Mouse (Mus musculus): ENCODE results near the gene Spg20. TPM values are rescaled to one million over a fixed set of nuclear protein-coding genes. Genes with fewer than 3 reads are reported as not detected.

Spg20 gene
- total RNA-seq (2021) (10 to 100 TPM; 52.2 to 60.9 TPM), polyA plus RNA-seq (2012; rRNA removed) (13.2 and 15.2 TPM in 2 replicates)
- long read RNA-seq, transcript Spg20-201 (9 exons, 3,770 nt): major isoform, 11 of 23 reads
- long read RNA-seq, transcript Spg20-202 (8 exons, 3,567 nt): minor isoform, 7 of 23 reads
- long read RNA-seq, partial matches to known transcripts: 3 of 23 reads
- long read RNA-seq, other reads (novel, unspliced or antisense): 0 of 23 reads

DNA sequence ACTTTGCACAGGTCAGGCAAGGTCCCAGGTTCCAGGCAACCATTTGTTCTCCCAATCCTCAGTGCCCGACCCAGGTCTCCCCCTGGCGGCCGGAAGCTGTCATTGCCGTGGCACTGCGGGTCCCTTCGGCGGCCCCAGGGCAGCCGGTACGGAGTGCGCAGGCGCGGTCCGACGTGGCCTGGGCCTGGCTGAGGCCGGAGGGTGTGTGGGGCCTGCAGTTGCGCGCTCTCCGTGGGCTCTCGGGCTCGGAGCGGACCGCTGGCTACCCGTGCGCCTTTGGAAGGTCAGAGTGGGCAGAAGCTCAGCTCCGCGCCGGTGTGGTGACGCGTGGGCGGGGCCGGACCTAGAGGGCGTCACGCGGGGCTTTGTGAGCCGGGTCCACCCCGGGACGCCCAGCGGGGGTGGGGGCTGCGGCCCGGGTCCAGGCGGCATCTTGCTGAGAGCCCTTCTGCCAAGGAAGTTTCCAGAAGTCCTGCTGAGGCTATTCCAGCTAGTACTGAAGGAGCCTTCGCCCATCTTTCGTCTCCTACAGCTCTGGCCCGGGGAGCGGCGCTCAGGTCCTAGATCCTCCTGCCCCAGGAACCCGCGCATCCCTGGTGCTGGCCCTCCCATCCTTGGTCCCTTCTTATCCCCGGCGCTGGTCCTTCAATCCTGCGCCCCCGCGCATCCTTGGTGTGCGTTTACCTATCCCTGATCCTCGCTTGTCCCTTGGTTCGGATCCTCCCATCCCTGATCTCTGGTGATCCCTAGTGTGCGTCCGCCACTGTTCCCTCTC is at the start of gene Spg20:
TSS of gene Spg20 (plus strand) at position 174 of the 775 bp plus-strand sequence.
- peak; percentile 98 for DNase-seq

DNA sequence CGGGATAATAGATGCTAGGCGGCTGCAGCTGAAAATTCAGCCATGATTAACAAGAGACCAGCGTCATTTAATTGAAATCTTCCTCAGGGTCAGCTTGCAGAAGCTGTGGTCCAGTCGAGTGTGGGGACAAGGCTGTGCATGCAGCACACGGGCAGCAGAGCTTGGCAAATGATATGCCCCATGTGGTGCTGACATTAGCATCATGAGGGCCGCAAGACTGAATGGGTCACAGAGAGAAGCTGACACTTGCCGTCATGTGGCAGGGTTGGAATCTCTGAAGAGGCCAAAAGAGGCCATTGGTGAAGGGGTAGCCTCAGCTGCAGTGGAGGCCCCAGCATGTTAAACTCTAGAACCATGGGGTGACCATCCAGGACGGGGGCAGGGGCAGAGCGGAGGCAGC is 49.3 kb upstream of the Spg20 start:
- no peak for DNase-seq

DNA sequence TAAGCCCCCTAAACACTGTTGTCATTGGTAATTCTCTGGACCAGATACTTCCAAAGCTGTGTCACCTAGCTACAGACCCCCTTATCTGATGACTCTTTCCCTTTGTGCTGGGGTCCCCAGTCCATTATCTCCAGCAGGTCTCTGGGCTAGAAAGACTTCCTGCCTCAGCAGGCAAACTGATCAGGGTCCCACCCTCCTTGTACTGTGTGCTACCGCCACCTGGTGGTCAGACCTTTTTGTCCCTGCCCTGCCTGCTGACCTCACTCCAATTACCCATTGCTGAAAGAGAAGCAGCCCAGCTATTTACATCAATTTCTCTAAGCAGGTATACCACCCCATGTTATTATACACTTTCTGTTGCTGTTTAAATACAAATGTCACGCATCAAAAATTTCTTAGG is 47.5 kb upstream of the Spg20 start:
- peak; percentile 74 for DNase-seq

DNA sequence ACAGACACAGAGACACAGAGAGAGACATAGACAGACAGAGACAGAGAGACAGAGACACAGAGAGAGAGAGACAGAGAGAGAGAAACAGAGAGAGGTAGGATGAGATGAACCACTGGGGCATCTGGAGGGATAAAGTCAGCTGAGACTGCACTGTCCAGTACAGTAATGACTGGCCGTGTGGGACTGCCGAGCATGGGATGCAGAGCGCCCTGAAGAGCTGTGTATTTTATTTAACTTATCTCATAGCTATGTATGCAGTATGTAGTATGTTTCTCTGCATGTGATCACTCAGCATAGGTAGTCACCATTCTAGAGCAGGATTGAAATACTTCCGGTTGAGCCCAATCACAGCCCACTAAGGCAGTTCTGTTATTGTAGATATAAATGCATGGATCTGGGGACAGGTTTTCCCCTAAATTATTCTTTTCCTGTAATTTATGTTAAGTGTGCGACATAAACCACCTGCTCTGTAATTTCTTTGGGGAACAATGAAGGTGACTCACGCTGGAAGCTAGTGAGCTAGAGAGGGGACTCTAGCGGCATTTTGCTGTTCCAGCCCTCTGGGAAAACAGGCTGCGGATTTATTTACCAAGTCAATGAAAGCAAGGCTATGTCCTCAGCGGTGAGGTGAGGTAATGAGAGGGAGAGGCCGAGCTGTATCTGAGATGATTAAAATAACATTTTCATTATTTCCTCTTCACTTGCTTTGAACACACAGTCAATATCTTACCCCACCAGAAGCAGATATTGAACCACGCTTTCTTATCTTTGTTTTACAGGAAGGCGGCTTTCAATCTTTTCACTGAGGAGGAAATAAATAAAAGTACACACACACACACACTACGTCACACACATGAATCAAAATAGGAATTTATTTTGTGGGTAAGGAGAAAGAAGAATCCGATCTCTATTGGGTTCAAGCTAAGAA is 45.9 kb upstream of the Spg20 start:
- no peak for DNase-seq

DNA sequence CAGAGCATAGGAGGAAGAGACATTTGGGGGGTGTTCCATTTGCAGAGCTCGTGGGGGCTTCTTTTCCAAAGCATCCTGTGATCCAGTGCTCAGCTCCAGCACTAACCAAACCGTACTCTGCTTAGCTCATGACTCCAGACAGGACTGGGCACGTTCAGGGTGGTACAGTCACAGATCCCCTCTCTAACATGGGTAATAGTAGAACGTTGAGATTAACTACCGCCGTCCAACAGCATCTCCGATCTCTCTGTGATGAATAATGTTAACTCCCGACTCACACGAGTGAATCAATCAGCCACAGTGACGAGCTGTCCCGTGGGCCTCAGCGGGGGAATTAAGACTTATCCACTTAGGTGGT is 45.3 kb upstream of the Spg20 start:
- DNase-seq: no peak

DNA sequence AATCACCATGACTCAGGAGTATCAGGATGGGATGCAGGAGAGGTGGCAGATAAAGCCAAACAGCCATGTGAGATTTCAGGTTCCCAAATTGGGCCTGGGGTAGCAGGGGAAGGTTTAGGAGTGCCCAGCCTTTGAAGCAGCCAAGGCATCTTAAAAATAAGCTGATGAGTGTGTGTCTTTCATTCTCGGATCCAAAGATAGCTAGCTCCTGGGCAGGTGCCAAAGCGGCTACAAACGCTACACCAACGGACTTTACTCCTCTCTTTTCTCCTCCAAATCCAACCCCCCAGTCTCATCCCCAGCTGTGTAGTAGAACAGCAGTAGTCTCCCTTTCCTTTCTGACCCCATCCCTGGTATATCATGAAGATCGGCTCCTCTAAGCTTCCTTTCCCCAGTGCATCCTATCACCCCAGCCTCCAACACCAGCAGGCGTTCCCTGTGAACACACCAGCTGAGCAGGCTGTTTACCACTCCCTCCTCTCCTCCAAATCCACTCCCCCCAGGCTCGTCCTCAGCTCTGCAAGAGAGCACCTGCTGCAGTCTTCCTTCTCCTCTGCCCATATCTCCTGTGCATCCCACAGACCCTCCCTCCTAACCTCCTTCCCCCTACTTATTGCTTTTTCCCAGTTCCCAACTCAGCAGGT is 44.0 kb upstream of the Spg20 start:
- no peak for DNase-seq

DNA sequence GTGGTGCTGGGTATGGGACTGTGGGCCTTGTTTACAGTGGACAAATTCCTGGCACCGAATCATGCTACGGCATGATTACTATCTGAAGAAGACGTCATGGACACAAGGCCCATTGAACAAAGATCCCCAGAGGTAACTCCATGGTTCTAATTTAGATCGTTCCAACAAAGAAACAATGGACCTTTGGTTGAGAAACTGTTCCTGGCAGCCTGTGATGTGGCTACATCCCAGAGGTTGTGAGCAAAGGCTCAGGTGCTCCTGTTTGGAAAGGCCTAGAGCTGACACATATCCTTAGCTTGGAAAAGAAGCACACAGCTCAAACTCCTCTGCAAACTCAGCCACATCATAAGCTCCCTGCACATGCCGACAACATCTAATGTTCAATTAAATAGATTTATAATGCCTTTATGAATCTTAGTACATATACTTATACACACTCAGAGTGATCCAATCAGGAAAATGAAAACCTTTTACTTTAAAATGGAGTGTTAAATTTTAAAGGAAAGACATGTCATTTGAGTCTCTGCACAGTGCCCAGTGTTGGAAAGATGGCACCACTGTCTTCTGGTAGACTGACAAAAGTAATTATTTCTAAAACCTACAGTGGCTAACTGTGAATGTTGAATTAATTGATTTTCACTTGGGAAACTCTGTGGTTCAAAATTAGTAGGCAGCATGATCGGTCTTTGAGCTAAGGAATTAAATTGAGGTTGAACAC is 37.2 kb upstream of the Spg20 start:
- DNase-seq: no peak

DNA sequence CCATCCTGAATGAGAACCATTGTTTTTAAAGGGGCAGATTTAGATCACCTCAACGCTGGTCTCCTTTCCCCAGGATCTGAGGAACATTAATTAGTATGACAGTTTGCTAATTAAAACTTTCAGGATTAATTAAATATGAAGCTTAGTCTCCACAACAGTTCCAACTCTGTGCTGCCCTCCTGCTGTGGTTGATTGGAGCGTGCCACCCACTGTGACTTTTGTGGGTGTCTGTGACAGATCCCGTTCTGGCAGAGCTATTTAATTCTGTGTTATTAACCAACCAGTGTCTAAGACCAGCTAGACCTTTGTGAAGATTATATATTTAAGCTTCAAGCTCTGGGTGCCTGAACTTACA is 36.6 kb upstream of the Spg20 start:
- DNase-seq: no peak

DNA sequence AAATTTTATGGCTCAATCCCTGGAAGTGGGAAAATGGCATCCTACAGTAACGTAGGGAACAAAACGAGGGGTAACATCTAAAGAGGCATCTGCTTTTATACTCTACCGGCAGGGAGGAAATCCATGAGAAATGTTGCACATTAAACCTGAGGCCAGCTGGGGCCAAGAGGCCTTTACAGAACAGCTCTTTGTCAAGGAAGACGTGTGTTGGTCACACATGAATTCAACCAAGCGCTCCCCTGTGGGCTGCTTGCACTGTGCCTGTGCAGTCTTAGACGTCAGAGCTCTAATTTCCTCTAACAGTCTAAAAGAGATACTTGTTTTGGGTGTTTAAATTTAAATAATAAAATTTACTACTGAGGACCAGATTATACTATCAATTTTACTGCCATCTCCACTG is 33.7 kb upstream of the Spg20 start:
- no peak for DNase-seq

DNA sequence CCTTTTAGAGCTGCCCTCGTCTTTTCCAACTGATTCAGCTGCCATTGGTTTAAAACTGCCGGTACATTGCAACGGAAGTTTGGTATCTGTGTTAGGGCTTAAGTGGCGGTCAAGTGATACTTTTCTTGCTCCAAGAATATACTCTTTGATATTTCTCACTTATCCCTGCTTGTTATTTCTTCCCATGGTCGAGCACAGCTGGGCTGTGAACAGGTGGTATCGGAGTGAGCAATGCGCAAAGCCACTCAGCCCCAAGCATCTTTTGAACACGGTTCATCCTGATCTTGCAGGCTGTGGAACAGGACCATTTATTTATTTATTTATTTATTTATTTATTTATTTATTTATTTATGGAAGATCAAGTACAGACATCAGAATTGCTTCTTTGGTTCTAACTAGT is 32.3 kb upstream of the Spg20 start:
- DNase-seq: no peak

DNA sequence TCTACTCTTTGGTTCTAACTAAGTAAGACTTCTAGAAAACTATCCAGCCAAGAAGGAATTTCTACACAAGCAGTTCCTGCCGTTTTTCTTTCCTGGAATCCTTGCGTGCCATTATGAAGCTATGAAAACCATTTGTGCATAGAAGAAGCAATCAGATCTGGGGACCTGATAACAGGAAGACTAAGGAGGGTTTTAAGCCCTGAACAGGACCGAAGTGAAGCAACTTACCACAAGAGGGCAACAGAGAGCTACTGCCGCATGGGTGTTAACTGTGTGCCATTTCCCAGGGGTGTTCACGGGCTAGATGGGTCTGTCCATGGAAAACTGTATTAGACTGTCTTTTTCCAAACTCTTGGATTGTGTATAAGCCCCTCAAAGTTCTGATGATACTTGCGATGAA is 31.9 kb upstream of the Spg20 start:
- DNase-seq: peak; percentile 75

DNA sequence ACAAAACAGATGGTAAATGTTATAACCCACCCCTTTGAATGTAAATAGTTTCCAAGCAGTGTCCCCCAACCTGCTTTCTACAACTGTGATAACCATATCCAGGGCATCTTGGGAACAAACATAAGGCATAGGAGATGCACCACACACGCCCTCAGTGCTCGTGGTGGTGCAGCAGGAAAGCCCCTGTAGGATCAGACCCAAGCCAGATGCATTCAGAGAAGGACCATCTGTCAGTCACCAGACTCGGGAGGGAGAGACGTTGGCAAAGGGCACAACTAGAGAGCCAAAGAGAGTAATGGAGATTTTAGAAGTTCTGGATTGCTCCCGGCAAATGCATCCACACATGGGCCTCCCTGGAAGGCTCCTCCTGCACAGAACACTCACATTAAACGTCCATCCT is 27.1 kb upstream of the Spg20 start:
- no peak for DNase-seq

DNA sequence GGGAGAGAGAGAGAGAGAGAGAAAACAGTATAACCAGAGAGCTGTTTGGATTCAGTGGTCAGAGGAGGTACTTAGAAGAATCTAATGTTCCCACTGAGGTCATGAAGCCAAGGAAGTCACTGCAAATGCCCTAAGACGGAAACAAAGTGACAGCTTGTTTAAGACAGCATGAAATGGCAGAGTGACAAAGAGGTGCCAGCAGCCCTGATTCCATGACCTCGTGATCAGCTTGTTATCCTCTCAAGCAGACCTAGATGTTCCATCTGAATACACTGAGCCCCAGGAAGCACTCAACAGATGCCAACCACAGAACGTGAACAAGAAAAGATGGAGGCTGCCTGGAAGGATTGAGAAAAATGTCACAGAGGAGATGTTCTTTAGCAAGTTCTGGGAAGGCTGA is 26.2 kb upstream of the Spg20 start:
- no peak for DNase-seq

DNA sequence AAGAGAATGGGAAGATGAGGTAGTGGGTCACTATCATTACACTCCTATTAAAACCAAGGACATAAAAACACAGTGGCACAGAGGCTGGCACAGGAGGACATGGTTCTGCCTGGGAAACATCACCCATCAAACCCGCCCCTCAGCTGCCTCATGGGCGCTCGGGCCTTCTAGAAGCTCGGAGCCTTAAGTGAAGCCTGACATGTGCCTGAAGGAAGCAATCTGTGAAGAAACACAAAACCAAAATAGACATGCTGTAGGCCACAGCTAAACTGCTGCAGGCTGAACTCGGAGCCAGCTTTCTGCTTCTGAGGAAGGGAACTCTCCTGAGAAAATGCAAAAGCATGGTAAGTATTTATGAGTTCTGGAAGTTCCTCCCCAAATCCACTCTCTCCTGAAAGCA is 25.0 kb upstream of the Spg20 start:
- no peak for DNase-seq

DNA sequence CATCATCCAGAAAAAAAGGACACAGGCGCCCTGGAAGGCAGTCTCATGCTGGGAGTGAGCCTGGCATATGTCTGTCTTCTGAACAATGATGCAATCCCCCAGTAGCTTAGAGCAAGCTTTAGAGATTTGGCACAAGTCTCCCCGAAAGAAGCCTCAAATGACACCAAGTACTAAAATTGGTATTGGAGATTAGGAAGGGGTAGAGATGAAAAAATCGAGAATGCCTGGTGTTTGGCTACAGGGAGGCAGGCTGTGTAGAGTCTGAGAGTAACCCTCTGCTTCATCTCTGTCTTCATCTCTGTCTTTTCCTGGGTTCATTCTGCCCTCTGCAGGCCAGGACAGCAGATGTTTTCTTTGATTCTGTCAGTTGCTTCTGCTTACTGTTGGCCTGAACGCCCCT is 24.5 kb upstream of the Spg20 start:
- no peak for DNase-seq

DNA sequence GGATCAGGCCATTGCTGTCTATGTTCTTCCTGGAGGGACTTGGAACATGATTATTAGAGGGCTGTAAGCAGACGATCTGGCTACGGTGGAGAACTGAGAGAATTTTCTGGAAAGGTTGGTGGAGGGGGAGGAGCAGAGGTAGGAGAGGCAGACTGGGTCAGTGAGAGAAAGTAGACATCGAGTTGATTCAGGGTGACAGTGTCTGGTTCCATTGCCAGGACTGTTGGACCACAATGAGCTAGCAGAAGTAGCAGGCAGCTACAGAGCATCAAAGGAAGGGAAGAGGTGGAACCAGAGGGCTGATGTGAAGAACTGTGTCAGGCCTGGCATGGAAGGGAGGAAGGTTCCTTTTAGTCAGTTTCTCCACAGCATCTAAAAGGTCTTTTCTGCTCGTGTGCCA is 23.5 kb upstream of the Spg20 start:
- no peak for DNase-seq

DNA sequence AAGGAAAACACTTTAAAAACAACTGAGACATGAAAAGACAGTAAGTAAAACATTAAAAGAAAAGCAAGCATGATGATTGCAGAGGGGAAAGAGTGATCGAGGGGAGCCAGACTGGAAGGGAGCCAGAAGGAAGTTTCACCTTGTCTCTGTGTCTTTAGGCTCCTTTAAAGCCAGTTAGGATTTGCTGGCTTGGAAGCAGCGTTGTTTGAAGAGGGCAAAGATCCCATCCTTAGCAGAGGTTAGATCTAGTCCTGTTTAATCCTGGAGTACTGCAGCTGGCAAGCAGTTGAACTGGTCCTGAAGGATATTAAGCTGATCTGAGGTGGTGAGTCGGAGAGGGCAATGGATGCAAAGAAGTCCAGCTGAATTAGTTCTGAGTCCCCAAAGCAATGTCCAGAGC is 23.1 kb upstream of the Spg20 start:
- DNase-seq: no peak

DNA sequence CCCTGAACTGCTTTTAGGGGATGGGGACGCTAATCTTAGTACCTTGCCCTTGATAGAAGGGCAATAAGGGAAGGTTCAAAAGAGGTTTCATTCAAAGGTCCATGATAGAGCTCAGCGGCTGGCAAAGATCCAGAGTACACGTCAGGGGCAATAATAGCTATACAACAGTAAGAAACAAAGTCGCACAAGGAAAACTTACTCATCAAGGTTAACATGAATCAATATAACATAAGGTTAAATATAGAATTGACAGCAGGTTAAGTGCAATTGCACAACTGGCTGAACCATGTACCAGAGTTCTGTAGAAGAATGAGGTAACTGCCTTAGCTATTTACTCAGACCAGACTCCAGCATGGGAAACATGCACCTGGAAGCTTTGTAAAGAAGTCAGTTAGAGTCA is 22.6 kb upstream of the Spg20 start:
- DNase-seq: no peak

DNA sequence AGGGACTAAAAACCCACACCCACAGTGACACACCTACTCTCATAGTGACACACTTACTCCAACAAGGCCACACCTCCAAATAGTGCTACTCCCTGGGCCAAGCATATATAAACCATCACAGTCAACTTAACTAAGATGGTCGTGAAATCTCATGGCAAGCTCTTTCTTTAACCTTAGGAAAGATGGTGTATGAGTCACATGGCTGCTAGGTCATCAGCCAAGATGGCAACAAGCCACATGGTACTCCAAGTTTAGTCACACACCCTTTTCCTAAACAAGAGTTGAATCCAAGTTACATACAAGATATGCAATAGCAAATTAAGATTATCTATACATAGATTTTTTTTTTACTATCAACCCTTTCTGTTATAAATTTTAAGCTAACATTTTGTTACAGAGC is 18.7 kb upstream of the Spg20 start:
- DNase-seq: peak; percentile 41

DNA sequence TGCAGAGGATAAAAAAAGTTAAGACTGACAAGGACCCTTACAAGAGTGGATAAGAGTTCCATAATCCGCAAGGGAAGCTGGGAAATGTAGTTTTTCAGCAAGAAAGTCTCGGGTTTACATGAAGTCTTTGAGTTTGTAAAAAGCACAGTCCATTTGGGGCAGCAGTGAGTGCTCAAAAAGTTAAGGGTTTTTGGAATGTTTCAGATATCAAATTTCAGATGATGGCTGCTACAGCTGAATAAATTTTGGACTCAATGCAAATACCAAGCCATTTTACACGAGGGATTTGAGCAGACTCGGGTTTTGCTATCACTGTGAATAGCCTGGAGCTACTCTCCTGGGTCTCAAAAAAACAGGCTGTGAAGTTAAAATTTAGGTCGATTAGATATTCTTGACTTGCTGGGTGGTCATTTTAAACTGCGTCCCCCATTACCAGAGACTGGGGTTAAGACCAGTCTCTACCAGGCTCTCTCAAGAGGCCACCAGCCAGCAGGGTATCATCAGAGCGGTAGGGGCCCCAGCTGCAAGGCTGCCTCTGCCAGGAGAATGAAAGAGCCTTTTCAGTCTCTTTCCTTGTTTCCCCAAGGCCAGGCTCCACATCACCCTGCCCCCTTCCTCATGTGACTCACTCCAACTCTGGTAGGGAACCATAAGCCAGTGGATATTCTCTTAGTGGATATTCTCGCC is 15.8 kb upstream of the Spg20 start:
- peak; percentile 70 for DNase-seq

DNA sequence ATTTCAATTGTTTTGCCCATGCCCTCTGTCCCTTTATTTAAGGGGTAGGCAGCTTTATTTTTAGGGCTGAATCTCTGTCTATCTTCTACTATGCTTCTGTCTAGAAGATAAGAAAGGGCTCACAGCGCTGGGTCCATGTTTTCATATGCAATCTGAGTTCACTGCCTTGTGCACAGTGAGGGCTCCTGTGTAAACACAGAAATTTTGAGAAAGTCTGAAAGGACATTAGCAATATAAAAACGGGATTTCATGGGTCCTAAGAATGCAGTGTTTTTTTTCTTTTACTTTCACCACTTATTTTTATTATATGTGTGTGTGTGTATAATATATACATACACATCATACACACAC is 15.3 kb upstream of the Spg20 start:
- DNase-seq: no peak

Data from adrenal gland, adult 2 months (tissue).